Mouse (Mus musculus) left cerebral cortex, adult 9 months (tissue): Measurements from ENCODE around the gene Mdk.

Source experiments
- DNase-seq, 2 experiments: peaks; one replicate each; pipeline ENCODE4 v3.0.0; 2022; ENCODE audit warnings: low spot score in 2 of 2

Mdk gene

GRCm38 (mm10) chr2:91932160-91932711, at the start of gene Mdk:
Mdk (minus strand) TSS chr2:91932297.
- DNase-seq = no peak

- no peak for DNase-seq
Observed at GRCm38 (mm10) chr2:91980830-91981229, 48.7 kb upstream of the Mdk start.

- DNase-seq = no peak
Observed at GRCm38 (mm10) chr2:91980245-91980644, 48.1 kb upstream of the Mdk start.

GRCm38 (mm10) chr2:91978547-91978946, 46.5 kb upstream of the Mdk start:
- no peak for DNase-seq

- no peak for DNase-seq
Observed at GRCm38 (mm10) chr2:91977960-91978359, 45.9 kb upstream of the Mdk start.

- no peak for DNase-seq
Observed at GRCm38 (mm10) chr2:91975581-91976541, 43.8 kb upstream of the Mdk start, which contains the start of gene Dgkz. Dgkz (minus strand) TSS chr2:91975864.

GRCm38 (mm10) chr2:91973416-91974135, 41.5 kb upstream of the Mdk start:
- no peak for DNase-seq

GRCm38 (mm10) chr2:91972121-91972566, 40.0 kb upstream of the Mdk start:
- DNase-seq = no peak

- DNase-seq = peak in 1 of 2 experiments; percentile 77
Observed at GRCm38 (mm10) chr2:91971231-91972097, 39.4 kb upstream of the Mdk start.

GRCm38 (mm10) chr2:91967962-91968361, 35.9 kb upstream of the Mdk start:
- no peak for DNase-seq

- no peak for DNase-seq
Observed at GRCm38 (mm10) chr2:91966367-91966766, 34.3 kb upstream of the Mdk start.

- DNase-seq = no peak
Observed at GRCm38 (mm10) chr2:91965417-91965816, 33.3 kb upstream of the Mdk start.

GRCm38 (mm10) chr2:91964610-91965204, 32.6 kb upstream of the Mdk start:
- no peak for DNase-seq

- DNase-seq = peak; percentile 88 to 95
Observed at GRCm38 (mm10) chr2:91963443-91963932, 31.4 kb upstream of the Mdk start.

GRCm38 (mm10) chr2:91962864-91963401, 30.8 kb upstream of the Mdk start:
- no peak for DNase-seq

GRCm38 (mm10) chr2:91961901-91962761, 30.0 kb upstream of the Mdk start:
- DNase-seq = no peak

GRCm38 (mm10) chr2:91960459-91960858, 28.4 kb upstream of the Mdk start:
- no peak for DNase-seq

- DNase-seq = no peak
Observed at GRCm38 (mm10) chr2:91959544-91960410, 27.7 kb upstream of the Mdk start.
